Mouse (Mus musculus) CH12.LX (cell line): ENCODE measurements around the gene Clec3a.

Experiments
- CHD2 ChIP-seq: IDR thresholded peaks from 2 replicates; pipeline ENCODE4 v1.6.1; 2011; ENCODE audit warnings: low read length, improper control_type of control experiment
- CTCF ChIP-seq, 2 experiments: IDR thresholded peaks in 1 of 2; conservative IDR thresholded peaks in 1 of 2; 2 replicates each; pipeline ENCODE4 v1.5.1; 2011 to 2012; ENCODE audit warnings: low read depth in 2 of 2, low read length in 2 of 2, improper control_type of control experiment in 1 of 2, inconsistent platforms in 1 of 2, mild to moderate bottlenecking in 1 of 2, moderate library complexity in 1 of 2
- EP300 ChIP-seq: IDR thresholded peaks from 2 replicates; pipeline ENCODE4 v1.6.1; 2011; ENCODE audit warnings: low read length, improper control_type of control experiment
- HCFC1 ChIP-seq: IDR thresholded peaks from 2 replicates; pipeline ENCODE4 v1.6.1; 2012; ENCODE audit warnings: low read depth, mild to moderate bottlenecking, inconsistent platforms, low read length, improper control_type of control experiment
- MAFK ChIP-seq: IDR thresholded peaks from 2 replicates; pipeline ENCODE4 v1.6.1; 2011; ENCODE audit warnings: low read length, improper control_type of control experiment; ENCODE audit not compliant: insufficient replicate concordance
- POLR2A ChIP-seq: IDR thresholded peaks from 2 replicates; pipeline ENCODE4 v1.6.1; 2011; ENCODE audit warnings: low read depth, mild to moderate bottlenecking, improper control_type of control experiment, low read length
- SIN3A ChIP-seq: IDR thresholded peaks from 2 replicates; pipeline ENCODE4 v1.6.1; 2012; ENCODE audit warnings: low read length, improper control_type of control experiment, inconsistent platforms
- TBP ChIP-seq: conservative IDR thresholded peaks from 2 replicates; pipeline ENCODE4 v1.6.1; 2011; ENCODE audit warnings: low read depth, low read length, improper control_type of control experiment

DNA sequence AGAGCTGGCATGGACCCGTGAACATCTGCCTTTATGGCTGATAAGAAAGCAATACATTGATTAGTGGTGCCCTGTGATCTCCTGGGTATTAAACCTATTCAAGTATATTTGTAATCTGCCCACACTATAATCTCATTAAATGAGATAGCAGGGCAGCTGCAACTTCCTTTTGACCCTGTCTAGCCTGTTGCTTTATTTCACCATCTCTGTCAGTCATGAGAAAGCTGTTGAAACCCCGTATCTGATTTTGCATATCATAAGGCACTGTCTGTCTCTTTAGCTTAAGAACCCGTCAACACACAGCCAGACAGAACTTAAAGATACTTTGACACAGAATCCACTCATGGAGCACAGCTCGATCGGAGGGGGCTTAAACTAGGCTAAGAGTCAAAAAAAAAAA, 600 bp downstream of the Clec3a start:
- TF ChIP-seq SIN3A (no peak), MAFK (no peak), EP300 (no peak), TBP (no peak), HCFC1 (no peak), CHD2 (no peak), CTCF (conservative IDR thresholded peaks at IDR 0.05 in 1 of 2, IDR thresholded peaks at IDR 0.05 in 1 of 2; ENCODE audit: low read depth in 2 of 2, low read length in 2 of 2) (no peak), POLR2A (no peak)
